In the genomic region with DNA sequence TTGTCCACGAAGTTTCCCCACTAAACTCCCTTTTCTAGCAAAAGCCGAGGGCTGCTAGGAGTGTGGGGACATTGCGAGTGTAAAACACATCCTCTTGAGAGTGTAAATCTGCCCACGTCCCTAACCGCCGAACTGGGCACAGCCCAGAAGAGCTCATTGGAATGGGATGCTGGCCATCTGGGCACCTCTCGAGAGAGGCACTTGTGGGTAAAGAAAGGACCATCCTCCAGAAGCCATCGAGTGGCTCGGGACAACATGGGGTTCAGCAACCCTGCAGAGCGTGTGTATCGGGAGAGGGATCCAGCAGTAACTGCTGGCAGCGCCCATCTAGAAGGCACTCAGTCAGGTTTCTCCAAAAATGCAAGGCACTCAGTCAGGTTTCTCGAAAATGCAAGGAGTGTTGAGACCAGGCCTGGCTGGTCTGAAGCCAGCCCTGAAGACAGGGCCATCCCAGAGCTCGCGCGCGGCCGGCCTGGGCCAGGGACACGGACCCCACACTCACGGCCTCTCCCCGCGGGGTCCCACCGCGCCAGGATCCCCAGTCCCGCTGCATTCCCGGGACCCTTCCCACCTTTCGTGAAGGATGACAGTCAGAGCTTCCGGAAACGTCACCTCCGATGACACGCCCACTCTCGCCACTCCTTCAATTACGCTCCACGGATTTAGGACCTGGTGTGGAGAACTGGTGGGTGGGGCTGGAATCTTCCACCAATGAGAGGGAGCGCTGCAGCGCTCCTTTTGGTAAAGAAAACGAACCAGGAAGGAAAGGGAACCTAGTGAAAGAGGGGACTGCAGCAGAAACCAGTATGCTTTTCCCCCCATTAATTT, we compare ENCODE assay signal across 8 mouse cellular contexts. TPM values are rescaled to one million over a fixed set of nuclear protein-coding genes. Genes with fewer than 3 reads are reported as not detected.
DNase-seq lines count a peak whose midpoint lies in the region; ATAC-seq lines count a peak whose summit lies in the region.

No protein-coding gene starts in this region.

- H3K27ac ChIP-seq in brown adipose tissue, adult 24 weeks (replicated peaks; ENCODE audit: low read depth, low read length): peak overlapping the region; percentile 52; the same call in 1 of the 2 replicates
- H3K27ac ChIP-seq in heart, embryonic 13.5 days (replicated peaks): peak overlapping the region; percentile 70
- peak overlapping the region; percentile 69 for H3K27ac ChIP-seq in liver, embryonic 12.5 days
- peak overlapping the region; percentile 82 for H3K27ac ChIP-seq in stomach, embryonic 15.5 days

- 6% methylated on average over 37 of the region's 37 CpGs for WGBS in heart, embryonic 13.5 days
- WGBS in liver, embryonic 12.5 days (ENCODE audit: insufficient replicate concordance): 6% methylated on average over 37 of the region's 37 CpGs
- 6% methylated on average over 37 of the region's 37 CpGs for WGBS in stomach, embryonic 15.5 days

- ATAC-seq in heart, embryonic 13.5 days (ENCODE audit: extremely low read depth, insufficient number of reproducible peaks, low FRiP score, low TSS enrichment): peak; percentile 87
- peak; percentile 94 for ATAC-seq in liver, embryonic 12.5 days
- ATAC-seq in stomach, embryonic 15.5 days (ENCODE audit: insufficient read depth, low FRiP score, low read depth): peak; percentile 93

- peak overlapping the region; percentile 91 for H3K4me2 ChIP-seq in heart, embryonic 13.5 days
- peak overlapping the region; percentile 93 for H3K4me2 ChIP-seq in liver, embryonic 12.5 days
- peak overlapping the region; percentile 78 for H3K4me2 ChIP-seq in stomach, embryonic 15.5 days

- H3K27me3 ChIP-seq in heart, embryonic 13.5 days (replicated peaks): peaks cover 14% of the 10 kb centered on the region; the same call in 1 of the 2 replicates
- peaks cover 20% of the 10 kb centered on the region for H3K27me3 ChIP-seq in liver, embryonic 12.5 days (replicated peaks)
- H3K27me3 ChIP-seq in stomach, embryonic 15.5 days (replicated peaks): no peaks in the 10 kb centered on the region; the same call in 1 of the 2 replicates

- H3K36me3 ChIP-seq in heart, embryonic 13.5 days: peaks cover 15% of the 10 kb centered on the region
- H3K36me3 ChIP-seq in liver, embryonic 12.5 days: peaks cover 17% of the 10 kb centered on the region; the same call in 1 of the 2 replicates
- H3K36me3 ChIP-seq in stomach, embryonic 15.5 days: no peaks in the 10 kb centered on the region

- H3K9ac ChIP-seq in heart, embryonic 13.5 days: peak overlapping the region; percentile 86
- H3K9ac ChIP-seq in liver, embryonic 12.5 days: peak overlapping the region; percentile 76
- H3K9ac ChIP-seq in stomach, embryonic 15.5 days: peak overlapping the region; percentile 66

- DNase-seq in CD4-positive, CD25-positive, alpha-beta regulatory T cell, adult 2 months (ENCODE audit: low read depth, low spot score): peak; percentile 91
- peak; percentile 46 for DNase-seq in fat pad, adult 2 months (ENCODE audit: extremely low read depth, low read depth, low spot score)
- peak; percentile 94 for DNase-seq in kidney, postnatal 10 days
- DNase-seq in natural killer cell, adult 2 months (ENCODE audit: low spot score in 2 of 2): peak; percentile 60 to 63

- H3K4me3 ChIP-seq in brown adipose tissue, adult 24 weeks (ENCODE audit: insufficient read depth, low read depth, low read length): peak overlapping the region; percentile 86
- peak overlapping the region; percentile 81 for H3K4me3 ChIP-seq in heart, embryonic 13.5 days
- H3K4me3 ChIP-seq in liver, embryonic 12.5 days: peak overlapping the region; percentile 87
- peak overlapping the region; percentile 80 for H3K4me3 ChIP-seq in stomach, embryonic 15.5 days (replicated peaks)

- peaks cover 8% of the 10 kb centered on the region; the same call in 1 of the 2 replicates for H3K4me1 ChIP-seq in brown adipose tissue, adult 24 weeks (ENCODE audit: control insufficient read depth, insufficient read depth, insufficient read length, low read length)
- peaks cover 24% of the 10 kb centered on the region for H3K4me1 ChIP-seq in heart, embryonic 13.5 days
- H3K4me1 ChIP-seq in liver, embryonic 12.5 days: peaks cover 17% of the 10 kb centered on the region
- H3K4me1 ChIP-seq in stomach, embryonic 15.5 days: peaks cover 11% of the 10 kb centered on the region

- no peaks in the 10 kb centered on the region for H3K9me3 ChIP-seq in heart, embryonic 13.5 days
- no peaks in the 10 kb centered on the region for H3K9me3 ChIP-seq in liver, embryonic 12.5 days (replicated peaks)
- no peaks in the 10 kb centered on the region for H3K9me3 ChIP-seq in stomach, embryonic 15.5 days

RNA-seq across cellular contexts. Expression of a gene that starts 0.5 kb away (rescaled TPM):
- polyA plus RNA-seq in brown adipose tissue, adult 24 weeks (2012; ENCODE audit: insufficient read depth, insufficient read length, missing spikeins): 15.4 and 16.4 TPM in 2 replicates
- polyA plus RNA-seq in heart, embryonic 13.5 days (2015; fragmentation: Nextera tagmentation; extraction: Ambion mirVana): 21.4 and 24.2 TPM in 2 replicates
- polyA plus RNA-seq in liver, embryonic 12.5 days (2016; fragmentation: Nextera tagmentation; extraction: Ambion mirVana): 11.7 and 13.4 TPM in 2 replicates
- 23.2 and 24.7 TPM in 2 replicates for polyA plus RNA-seq in stomach, embryonic 15.5 days (2015; fragmentation: Nextera tagmentation; extraction: Ambion mirVana)

RNA-seq across cellular contexts. Expression of a gene that starts 36.0 kb away (rescaled TPM):
- 1.3 and 1.9 TPM in 2 replicates for polyA plus RNA-seq in brown adipose tissue, adult 24 weeks (2012; ENCODE audit: insufficient read depth, insufficient read length, missing spikeins)
- 15.2 and 20.7 TPM in 2 replicates for polyA plus RNA-seq in heart, embryonic 13.5 days (2015; fragmentation: Nextera tagmentation; extraction: Ambion mirVana)
- 5.7 and 6.7 TPM in 2 replicates for polyA plus RNA-seq in liver, embryonic 12.5 days (2016; fragmentation: Nextera tagmentation; extraction: Ambion mirVana)
- 1,291 and 1,344 TPM in 2 replicates for polyA plus RNA-seq in stomach, embryonic 15.5 days (2015; fragmentation: Nextera tagmentation; extraction: Ambion mirVana)

Comparison
In these comparisons a context has a peak if more than half of its experiments do, and no peak if none do; other contexts are left out.
1. Peak in every context shown above with its lines: DNase-seq, ATAC-seq, H3K4me3 ChIP-seq and H3K27ac ChIP-seq.
2. RNA of a gene that starts 36.0 kb away (polyA plus RNA-seq): 1,291 to 1,344 TPM in stomach, embryonic 15.5 days; 15.2 to 20.7 TPM in heart, embryonic 13.5 days, 5.7 to 6.7 TPM in liver, embryonic 12.5 days and 1.3 to 1.9 TPM in brown adipose tissue, adult 24 weeks; every median in the first group is over 10 times any median in the second.